Mouse (Mus musculus): ENCODE data around the gene Slc7a11.

Gene Slc7a11

DNA sequence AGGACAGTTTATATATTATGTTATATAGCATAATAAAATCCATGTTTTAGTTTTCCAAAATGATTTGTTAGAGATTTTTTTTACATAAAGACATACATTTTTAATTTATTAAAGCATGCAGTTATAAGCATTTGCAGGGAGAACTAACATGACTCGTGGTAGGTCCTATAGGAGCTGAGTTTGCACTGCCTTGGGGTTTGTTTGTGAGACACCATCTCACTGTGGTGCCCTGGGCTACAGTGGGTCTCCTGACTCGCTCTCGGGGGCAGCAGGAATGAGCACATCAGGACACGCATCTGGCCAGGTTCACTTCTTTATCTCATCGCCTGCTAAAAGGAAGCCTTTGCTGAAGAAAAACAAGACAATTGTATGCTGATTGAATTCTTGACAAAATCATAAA, 257.0 kb downstream of the Slc7a11 start:
- no peak for DNase-seq (ENCODE audit: low read depth in 2 of 2, low spot score in 2 of 2)

DNA sequence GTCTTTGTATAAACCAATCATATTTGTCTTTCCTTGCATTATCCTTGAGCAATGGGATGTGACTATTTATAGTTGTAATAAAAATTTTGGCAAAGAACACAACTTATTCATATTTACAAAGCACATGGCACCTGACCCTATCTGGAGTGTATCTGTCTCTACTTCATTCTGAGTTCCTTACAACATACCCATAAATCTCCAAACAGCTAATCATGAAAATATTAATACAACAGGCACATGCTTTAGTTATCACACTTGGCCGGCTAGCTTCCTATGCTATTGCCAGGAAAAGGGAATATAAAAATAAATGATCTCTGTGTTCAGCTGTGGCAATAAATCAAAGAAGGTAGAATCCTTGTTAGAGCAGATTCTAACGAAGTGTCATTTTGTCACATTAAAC, 257.5 kb downstream of the Slc7a11 start:
- no peak for DNase-seq (ENCODE audit: low read depth in 2 of 2, low spot score in 2 of 2)

GRCm38 (mm10) chr3:50160756-50161155, 282.7 kb downstream of the Slc7a11 start:
- DNase-seq (ENCODE audit: low read depth in 2 of 2, low spot score in 2 of 2): no peak

GRCm38 (mm10) chr3:50144144-50144543, 299.3 kb downstream of the Slc7a11 start:
- DNase-seq (ENCODE audit: low read depth in 2 of 2, low spot score in 2 of 2): no peak

DNA sequence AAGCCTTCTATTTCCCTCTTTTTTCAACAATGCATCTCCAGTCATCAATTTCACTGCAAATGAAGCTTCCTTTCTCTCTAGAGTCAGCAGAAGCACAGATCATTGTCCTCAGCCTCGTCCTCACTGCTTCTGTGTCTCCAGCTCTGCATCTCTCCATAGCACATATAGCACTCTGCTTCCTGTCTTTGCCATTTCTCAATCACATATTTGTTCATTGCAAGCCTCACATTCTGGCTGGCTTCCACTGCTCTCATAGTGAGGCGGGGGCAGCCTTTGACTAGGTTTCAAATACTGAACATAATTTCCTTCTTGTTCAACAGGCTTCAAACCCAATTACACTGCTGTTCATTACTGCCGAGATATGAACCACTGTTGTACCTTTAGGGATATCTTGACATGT, 305.1 kb downstream of the Slc7a11 start:
- no peak for DNase-seq (ENCODE audit: low read depth in 2 of 2, low spot score in 2 of 2)

DNA sequence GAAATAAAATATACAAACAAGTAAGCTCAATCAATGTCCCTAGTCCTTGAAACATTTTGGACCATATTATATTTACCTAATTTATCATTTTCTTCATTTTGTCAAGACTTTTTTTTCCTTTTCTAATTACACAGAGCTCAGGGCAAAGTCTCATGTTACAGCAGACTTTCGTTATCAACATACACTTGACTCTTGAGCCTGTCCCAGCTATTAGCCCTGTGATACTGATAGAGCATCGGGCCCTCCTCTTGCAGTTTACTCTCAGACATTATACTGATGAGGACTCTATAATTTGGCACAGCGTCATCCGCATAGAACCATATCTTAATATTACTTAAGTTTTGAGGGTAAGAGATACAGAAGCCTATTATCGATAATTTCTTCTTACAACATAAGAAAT, 311.2 kb downstream of the Slc7a11 start:
- no peak for DNase-seq (ENCODE audit: low read depth in 2 of 2, low spot score in 2 of 2)

DNA sequence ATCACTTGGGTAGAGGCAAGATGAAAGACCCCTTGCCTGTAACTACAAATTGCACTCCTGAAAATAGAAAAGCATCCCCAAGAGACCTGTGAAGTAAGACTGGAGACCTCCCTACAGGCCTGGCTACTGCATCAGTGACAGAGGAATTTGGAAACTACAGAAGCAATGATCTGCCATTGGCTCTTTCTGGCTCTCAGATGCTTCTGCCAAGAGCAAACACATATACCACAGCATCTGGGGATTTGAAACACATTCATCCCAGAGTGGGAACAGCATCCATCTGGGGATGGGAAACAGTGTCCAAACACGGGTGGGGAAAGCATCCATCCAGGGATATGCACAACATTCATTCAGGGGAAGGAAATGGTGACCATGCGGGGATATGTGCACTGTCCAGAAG, 313.1 kb downstream of the Slc7a11 start:
- DNase-seq (ENCODE audit: low read depth in 2 of 2, low spot score in 2 of 2): no peak

GRCm38 (mm10) chr3:50121001-50121400, 322.4 kb downstream of the Slc7a11 start:
- DNase-seq (ENCODE audit: low read depth in 2 of 2, low spot score in 2 of 2): no peak

DNA sequence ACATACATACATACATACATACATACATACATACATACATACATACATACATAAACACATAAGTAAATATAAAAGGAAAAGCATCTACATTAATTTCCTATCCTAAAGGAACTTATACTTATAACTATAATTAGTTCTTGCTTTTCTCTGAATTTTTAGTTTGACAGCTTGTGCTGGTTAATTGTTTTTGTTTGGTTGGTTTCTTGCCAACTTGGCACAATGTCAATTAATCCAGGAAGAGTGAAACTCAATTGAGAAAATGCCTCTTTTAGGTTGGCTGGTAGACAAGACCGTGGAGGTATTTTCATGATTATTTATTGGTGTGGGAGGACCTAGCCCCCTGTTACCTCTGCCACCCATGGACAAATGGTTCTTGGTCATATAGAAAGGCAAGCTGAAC, 327.1 kb downstream of the Slc7a11 start:
- no peak for DNase-seq (ENCODE audit: low read depth in 2 of 2, low spot score in 2 of 2)

DNA sequence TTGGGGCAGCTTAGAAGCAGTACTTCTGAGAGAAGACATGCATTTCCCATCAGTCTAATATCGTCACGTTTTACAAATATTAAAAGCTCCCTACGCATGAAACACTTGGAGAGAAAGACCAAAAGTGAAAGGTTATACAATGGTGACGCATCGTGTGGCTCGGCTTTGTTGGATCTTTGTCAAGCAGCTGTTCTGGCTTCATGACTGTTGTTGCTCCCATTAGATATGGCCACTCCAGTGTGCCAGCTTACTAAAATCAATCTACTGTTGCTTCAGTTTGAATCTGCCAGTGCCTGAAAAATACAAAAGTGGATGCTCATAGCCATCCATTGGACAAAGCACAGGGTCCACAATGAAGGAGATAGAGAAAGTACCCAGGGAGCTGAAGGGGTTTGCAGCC, 337.9 kb downstream of the Slc7a11 start:
- DNase-seq (ENCODE audit: low read depth in 2 of 2, low spot score in 2 of 2): no peak

- DNase-seq (ENCODE audit: low read depth in 2 of 2, low spot score in 2 of 2): no peak
Observed at GRCm38 (mm10) chr3:50094404-50095092, 348.9 kb downstream of the Slc7a11 start.

DNA sequence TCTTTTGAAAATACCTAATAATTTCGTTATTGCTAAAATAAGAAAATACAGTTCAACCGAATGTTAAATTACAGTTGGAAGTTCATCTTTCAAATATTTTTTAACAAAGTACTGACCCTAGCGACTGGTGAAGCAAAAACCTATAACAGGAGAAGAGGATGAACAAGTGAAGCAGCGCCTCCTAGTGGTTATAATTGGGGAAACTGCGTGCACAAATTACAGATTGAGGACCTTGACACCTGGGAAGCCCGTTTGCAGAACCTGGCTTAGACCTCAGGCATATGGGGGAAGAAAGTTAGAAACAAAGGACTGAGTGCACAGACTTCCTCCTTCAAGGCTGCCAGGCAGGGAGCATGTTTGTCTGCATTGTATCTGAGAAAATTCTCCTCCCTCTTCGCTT, 366.4 kb downstream of the Slc7a11 start:
- DNase-seq (ENCODE audit: low read depth in 2 of 2, low spot score in 2 of 2): no peak

GRCm38 (mm10) chr3:50063396-50063795, 380.0 kb downstream of the Slc7a11 start:
- DNase-seq (ENCODE audit: low read depth in 2 of 2, low spot score in 2 of 2): no peak

DNA sequence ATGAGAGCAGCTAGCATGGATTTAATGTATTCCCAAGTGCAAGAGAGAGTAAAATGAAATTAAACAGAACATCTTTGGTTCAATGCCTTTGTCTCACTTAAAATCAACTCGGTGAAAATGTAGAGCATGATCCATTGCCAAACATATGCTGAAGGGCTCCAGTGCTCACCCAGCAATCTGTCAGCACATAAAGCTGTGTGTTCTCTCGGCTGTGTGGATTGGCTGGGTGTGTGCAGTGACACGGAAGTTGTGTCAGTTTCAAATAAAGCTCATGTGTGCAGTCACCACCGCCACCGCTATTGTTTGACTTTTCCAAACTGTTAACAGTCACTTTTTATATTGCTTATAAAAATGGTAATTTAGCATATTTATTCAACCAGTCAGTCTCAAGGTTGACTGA, 398.7 kb downstream of the Slc7a11 start:
- DNase-seq (ENCODE audit: low read depth in 2 of 2, low spot score in 2 of 2): no peak

- DNase-seq (ENCODE audit: low read depth in 2 of 2, low spot score in 2 of 2): no peak
Observed at GRCm38 (mm10) chr3:50044160-50044559, 399.3 kb downstream of the Slc7a11 start.

DNA sequence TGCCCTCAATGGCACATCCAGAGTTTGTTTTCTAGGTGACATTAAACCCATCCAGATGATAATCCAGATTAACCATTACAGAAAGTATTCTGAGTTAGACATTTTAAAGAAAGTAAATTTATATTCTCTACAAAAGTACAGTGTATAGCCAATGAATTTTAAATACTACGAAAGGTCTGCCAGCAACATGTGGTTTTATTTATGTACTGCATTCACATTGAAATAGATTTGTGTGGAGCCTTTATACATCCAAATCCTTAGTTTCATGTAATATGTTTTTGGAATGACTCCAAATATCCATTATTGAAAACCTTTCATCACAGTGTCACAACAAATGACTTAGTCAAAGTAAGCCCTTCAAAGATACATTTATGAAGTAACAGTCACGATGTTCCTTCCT, 402.3 kb downstream of the Slc7a11 start:
- DNase-seq (ENCODE audit: low read depth in 2 of 2, low spot score in 2 of 2): no peak

GRCm38 (mm10) chr3:50035875-50036528, 407.4 kb downstream of the Slc7a11 start:
- no peak for DNase-seq (ENCODE audit: low read depth in 2 of 2, low spot score in 2 of 2)

- no peak for DNase-seq (ENCODE audit: low read depth in 2 of 2, low spot score in 2 of 2)
Observed at GRCm38 (mm10) chr3:50033325-50033724, 410.1 kb downstream of the Slc7a11 start.

DNA sequence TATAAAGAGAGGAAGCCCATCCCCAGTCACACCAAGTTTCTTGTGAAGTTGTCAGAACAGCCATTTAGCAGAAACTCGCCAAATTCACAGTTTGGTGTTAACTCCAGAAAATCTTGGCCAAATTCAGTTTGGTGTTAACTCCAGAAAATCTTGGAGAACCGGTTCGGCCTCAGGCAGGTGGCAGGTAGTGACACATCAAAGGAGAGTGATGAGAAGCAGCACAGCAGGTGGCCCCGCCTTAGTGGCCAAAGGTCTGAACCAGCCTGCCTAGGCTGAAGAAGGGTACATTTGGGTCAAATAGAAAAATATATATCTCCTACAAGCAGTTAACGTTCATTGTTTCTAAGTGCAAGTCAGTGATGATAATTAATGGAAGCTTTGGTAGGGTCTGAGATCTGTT, 417.4 kb downstream of the Slc7a11 start:
- no peak for DNase-seq (ENCODE audit: low read depth in 2 of 2, low spot score in 2 of 2)

- DNase-seq (ENCODE audit: low read depth in 2 of 2, low spot score in 2 of 2): no peak
Observed at GRCm38 (mm10) chr3:50014396-50014795, 429.0 kb downstream of the Slc7a11 start.

GRCm38 (mm10) chr3:50012012-50012411, 431.4 kb downstream of the Slc7a11 start:
- DNase-seq (ENCODE audit: low read depth in 2 of 2, low spot score in 2 of 2): no peak

- DNase-seq (ENCODE audit: low read depth in 2 of 2, low spot score in 2 of 2): no peak
Observed at GRCm38 (mm10) chr3:50003970-50004683, 439.3 kb downstream of the Slc7a11 start.

Data from CD8-positive naive resting alpha-beta T cell, adult 2 months (primary cell).